Mouse (Mus musculus): ENCODE measurements around the gene Lamtor3.
A peak's percentile ranks its signal among the peaks of the same experiment; 100 is the strongest.

- TF ChIP-seq ZC3H11A (IDR thresholded peaks at IDR 0.05; ENCODE audit: low read depth, low read length) (no peak), CTCF (IDR thresholded peaks at IDR 0.05 in 2 of 3, conservative IDR thresholded peaks at IDR 0.05 in 1 of 3; ENCODE audit: control insufficient read depth in 1 of 3, insufficient read depth in 1 of 3, low read depth in 2 of 3, low read length in 3 of 3, poor library complexity in 1 of 3, severe bottlenecking in 1 of 3) (no peak), USF2 (IDR thresholded peaks at IDR 0.05; ENCODE audit: borderline replicate concordance in 1 of 2, insufficient read depth in 1 of 2, low read depth in 1 of 2, low read length in 2 of 2) (no peak), HCFC1 (IDR thresholded peaks at IDR 0.05; ENCODE audit: low read depth, low read length) (no peak), TBP (IDR thresholded peaks at IDR 0.05; ENCODE audit: low read depth, low read length) (no peak), POLR2A (IDR thresholded peaks at IDR 0.05; ENCODE audit: control insufficient read depth in 1 of 2, insufficient read depth in 1 of 2, low read depth in 1 of 2, low read length in 2 of 2, poor library complexity in 1 of 2) (no peak), GABPA (IDR thresholded peaks at IDR 0.05; ENCODE audit: low read depth, low read length) (no peak), POLR2AphosphoS2 (IDR thresholded peaks at IDR 0.05; ENCODE audit: low read length) (no peak), TAL1 (IDR thresholded peaks at IDR 0.05; ENCODE audit: low read length) (peak; percentile 73), RCOR1 (IDR thresholded peaks at IDR 0.05; ENCODE audit: low read depth, low read length) (peak; percentile 54; the same call in 1 of the 2 replicates), ETS1 (IDR thresholded peaks at IDR 0.05; ENCODE audit: low read depth, low read length) (peak; percentile 80; the same call in 1 of the 2 replicates), GATA1 (IDR thresholded peaks at IDR 0.05; ENCODE audit: low read depth, low read length) (peak; percentile 80), POLR2AphosphoS5 (IDR thresholded peaks at IDR 0.05; ENCODE audit: borderline replicate concordance, low read depth, low read length) (no peak)
Measured at GRCm38 (mm10) chr3:137943737-137944154, 25.4 kb downstream of the Lamtor3 start.
